Mouse (Mus musculus) lung, adult 18-20 months (tissue): ENCODE data around the gene Ctnnbl1.
A peak's percentile ranks its signal among the peaks of the same experiment; 100 is the strongest.

Experiments used
- DNase-seq, 2 experiments: peaks; one replicate each; pipeline ENCODE4 v3.0.0; 2022; ENCODE audit warnings: mixed read lengths in 2 of 2

Gene Ctnnbl1

GRCm38 (mm10) chr2:157824249-157824648 lies 87.0 kb downstream of the Ctnnbl1 start:
- no peak for DNase-seq

- no peak for DNase-seq
Measured at GRCm38 (mm10) chr2:157830101-157830500, 92.9 kb downstream of the Ctnnbl1 start.

GRCm38 (mm10) chr2:157830620-157831354 lies 93.6 kb downstream of the Ctnnbl1 start:
- DNase-seq, result no peak

- no peak for DNase-seq
Measured at GRCm38 (mm10) chr2:157837050-157837449, 99.8 kb downstream of the Ctnnbl1 start.

GRCm38 (mm10) chr2:157838206-157838923 lies 101.2 kb downstream of the Ctnnbl1 start:
- peak in 1 of 2 experiments; percentile 15 for DNase-seq

GRCm38 (mm10) chr2:157840641-157841078 lies 103.5 kb downstream of the Ctnnbl1 start:
- DNase-seq, result peak; percentile 29 to 35

GRCm38 (mm10) chr2:157841121-157841520 lies 103.9 kb downstream of the Ctnnbl1 start:
- DNase-seq, result no peak

- no peak for DNase-seq
Measured at GRCm38 (mm10) chr2:157844746-157845145, 107.5 kb downstream of the Ctnnbl1 start.

GRCm38 (mm10) chr2:157845831-157846230 lies 108.6 kb downstream of the Ctnnbl1 start:
- no peak for DNase-seq

- DNase-seq, result peak in 1 of 2 experiments; percentile 8
Measured at GRCm38 (mm10) chr2:157853135-157853534, 115.9 kb downstream of the Ctnnbl1 start.

GRCm38 (mm10) chr2:157855814-157856213 lies 118.6 kb downstream of the Ctnnbl1 start:
- no peak for DNase-seq

- DNase-seq, result no peak
Measured at GRCm38 (mm10) chr2:157857496-157857895, 120.3 kb downstream of the Ctnnbl1 start.

- DNase-seq, result no peak
Measured at GRCm38 (mm10) chr2:157858317-157858716, 121.1 kb downstream of the Ctnnbl1 start.

- no peak for DNase-seq
Measured at GRCm38 (mm10) chr2:157859046-157859701, 122.0 kb downstream of the Ctnnbl1 start.

GRCm38 (mm10) chr2:157861273-157861944 lies 124.2 kb downstream of the Ctnnbl1 start:
- no peak for DNase-seq

- no peak for DNase-seq
Measured at GRCm38 (mm10) chr2:157862306-157862705, 125.1 kb downstream of the Ctnnbl1 start.

- DNase-seq, result no peak
Measured at GRCm38 (mm10) chr2:157867126-157867525, 129.9 kb downstream of the Ctnnbl1 start.

- no peak for DNase-seq
Measured at GRCm38 (mm10) chr2:157870247-157870646, 133.0 kb downstream of the Ctnnbl1 start.

- peak; percentile 9 to 22 for DNase-seq
Measured at GRCm38 (mm10) chr2:157873223-157873622, 136.0 kb downstream of the Ctnnbl1 start.

- no peak for DNase-seq
Measured at GRCm38 (mm10) chr2:157873691-157874090, 136.5 kb downstream of the Ctnnbl1 start.

GRCm38 (mm10) chr2:157875111-157875510 lies 137.9 kb downstream of the Ctnnbl1 start:
- no peak for DNase-seq

GRCm38 (mm10) chr2:157877394-157877793 lies 140.2 kb downstream of the Ctnnbl1 start:
- no peak for DNase-seq

GRCm38 (mm10) chr2:157877967-157878366 lies 140.8 kb downstream of the Ctnnbl1 start:
- no peak for DNase-seq
